Mouse (Mus musculus): ENCODE data around the gene Scarf2. TPM values are rescaled to one million over a fixed set of nuclear protein-coding genes. Genes with fewer than 3 reads are reported as not detected.

Gene Scarf2
- polyA plus RNA-seq, 1 experiment: 0.03 TPM

DNA sequence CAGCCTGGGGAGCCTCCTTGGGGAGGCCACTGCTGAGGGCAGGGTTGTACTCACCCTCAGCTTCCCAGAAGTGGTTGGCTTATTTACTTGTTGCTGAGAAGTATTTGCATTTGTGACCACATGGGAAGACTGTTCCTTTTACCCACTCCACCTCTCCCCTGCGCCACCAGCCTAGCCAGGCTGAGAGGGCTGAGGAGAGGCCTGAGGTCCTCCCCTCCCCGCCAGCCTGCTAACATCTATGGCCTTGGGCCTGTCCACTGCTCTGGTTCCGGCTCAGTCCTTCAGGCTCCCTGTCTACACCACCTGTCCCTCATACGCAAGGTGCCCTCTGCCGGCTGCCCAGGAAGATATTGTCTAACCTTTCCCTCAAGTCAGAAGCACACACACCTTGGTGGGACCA, 1.4 kb upstream of the Scarf2 start:
- Histone ChIP-seq H3K4me3 (replicated peaks) (no peak overlapping the region), H3K9me3 (ENCODE audit: control insufficient read depth, low read length) (peaks cover 7% of the 10 kb centered on the region), H3K4me1 (ENCODE audit: control insufficient read depth) (no peaks in the 10 kb centered on the region), H3K36me3 (ENCODE audit: control insufficient read depth) (peaks cover 6% of the 10 kb centered on the region), H3K27me3 (ENCODE audit: control insufficient read depth) (peaks cover 64% of the 10 kb centered on the region)
- TF ChIP-seq TAL1 (IDR thresholded peaks at IDR 0.05; ENCODE audit: low read length) (no peak), GATA1 (IDR thresholded peaks at IDR 0.05; ENCODE audit: low read length) (no peak)

DNA sequence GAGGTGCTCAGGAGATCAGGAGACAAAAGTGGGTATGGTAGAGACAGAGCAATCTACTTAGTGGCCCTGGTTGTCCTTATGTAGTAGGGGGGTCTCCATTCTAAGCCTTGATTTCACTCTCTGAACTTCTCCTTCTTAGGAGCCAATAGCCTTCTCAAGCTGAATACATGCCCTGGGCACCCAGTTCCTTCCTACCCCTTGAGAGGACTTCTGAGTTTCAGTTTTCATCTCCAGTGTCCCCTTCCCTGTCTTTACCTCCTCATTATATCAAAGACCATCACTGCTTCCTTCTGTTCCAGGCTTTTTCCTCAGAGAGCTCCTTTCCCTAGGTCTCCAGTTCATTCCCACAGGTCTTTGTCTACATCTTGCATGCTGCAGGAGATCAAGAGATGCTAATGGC, 563 bp upstream of the Scarf2 start:
- Histone ChIP-seq H3K9me3 (ENCODE audit: control insufficient read depth, low read length) (peaks cover 7% of the 10 kb centered on the region), H3K27me3 (ENCODE audit: control insufficient read depth) (peaks cover 72% of the 10 kb centered on the region), H3K4me1 (ENCODE audit: control insufficient read depth) (no peaks in the 10 kb centered on the region), H3K36me3 (ENCODE audit: control insufficient read depth) (peaks cover 6% of the 10 kb centered on the region), H3K4me3 (replicated peaks) (no peak overlapping the region)
- TF ChIP-seq GATA1 (IDR thresholded peaks at IDR 0.05; ENCODE audit: low read length) (no peak), TAL1 (IDR thresholded peaks at IDR 0.05; ENCODE audit: low read length) (no peak)

DNA sequence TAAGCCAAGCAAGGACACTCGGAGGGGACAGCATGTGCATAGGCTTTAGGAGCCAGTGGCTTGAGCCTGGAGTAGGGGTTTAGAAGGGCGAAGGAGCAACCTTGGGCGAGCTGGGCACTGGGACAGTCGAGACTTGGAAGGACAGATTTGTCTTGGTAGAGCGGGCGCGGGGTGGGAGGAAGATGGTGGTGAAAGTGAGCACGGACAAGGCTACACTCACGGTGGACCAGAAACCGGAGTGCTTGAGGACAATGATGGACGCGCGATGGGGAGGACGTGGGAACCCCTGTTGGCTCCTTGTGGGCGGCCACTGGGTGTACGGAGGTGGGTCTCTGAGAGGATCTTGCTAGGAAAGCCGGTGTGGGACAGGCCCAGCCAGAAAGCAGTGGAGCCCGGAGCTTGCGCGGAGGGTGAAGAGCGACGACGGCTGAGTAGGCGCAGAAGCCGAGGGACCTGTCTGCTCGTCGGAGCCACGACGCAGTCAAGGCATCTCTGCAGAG, 780 bp downstream of the Scarf2 start:
- peaks cover 2% of the 10 kb centered on the region for H3K4me1 ChIP-seq (ENCODE audit: control insufficient read depth)
- TF ChIP-seq TAL1 (IDR thresholded peaks at IDR 0.05; ENCODE audit: low read length) (no peak), GATA1 (IDR thresholded peaks at IDR 0.05; ENCODE audit: low read length) (no peak)
- no peak overlapping the region for H3K4me3 ChIP-seq (replicated peaks)
- peaks cover 15% of the 10 kb centered on the region for H3K9me3 ChIP-seq (ENCODE audit: control insufficient read depth, low read length)
- peaks cover 86% of the 10 kb centered on the region for H3K27me3 ChIP-seq (ENCODE audit: control insufficient read depth)
- H3K36me3 ChIP-seq (ENCODE audit: control insufficient read depth): no peaks in the 10 kb centered on the region; the same call in 1 of the 2 replicates

DNA sequence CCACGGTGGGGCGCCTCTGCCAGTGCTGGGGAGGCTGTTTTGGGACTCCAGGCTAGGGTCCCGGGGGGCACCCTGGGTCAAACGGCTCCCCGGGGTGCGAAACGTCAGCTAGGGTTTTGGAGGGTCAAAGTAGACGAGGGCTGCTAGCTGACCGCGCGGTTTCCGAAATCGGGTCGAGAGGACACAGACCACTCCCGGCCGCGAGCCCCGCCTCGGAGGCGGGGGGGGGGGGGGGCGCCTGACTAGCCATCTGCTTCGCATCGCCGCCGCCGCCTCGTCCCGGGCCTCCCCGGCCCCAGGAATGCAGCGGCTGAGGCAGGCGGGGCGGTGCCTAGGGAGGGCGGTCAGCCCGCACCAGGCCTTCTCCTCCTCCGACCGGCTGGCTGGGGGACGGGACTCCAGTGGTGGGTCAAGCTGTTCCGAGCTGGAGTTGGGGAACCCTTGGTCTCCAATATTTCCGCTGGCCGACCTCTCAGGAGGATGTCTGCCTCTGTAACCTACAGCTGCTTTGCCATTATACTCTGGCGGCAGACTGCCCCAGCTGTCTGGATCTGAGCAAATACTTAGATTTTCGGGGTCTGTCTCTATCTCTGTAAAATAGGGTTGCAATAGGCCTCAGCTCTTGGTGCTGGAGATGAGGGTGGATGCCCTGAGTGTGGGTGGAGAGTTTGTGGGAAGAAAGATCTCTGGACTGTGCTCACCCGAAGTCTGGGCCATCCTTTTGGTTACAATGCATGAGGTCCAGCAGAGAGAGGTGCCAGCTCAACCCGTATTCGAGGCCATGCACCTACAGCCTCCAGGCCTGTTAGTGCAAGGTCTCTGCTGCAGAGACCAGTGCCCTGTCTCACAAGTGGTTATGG, 1.5 kb downstream of the Scarf2 start:
- H3K9me3 ChIP-seq (ENCODE audit: control insufficient read depth, low read length): peaks cover 22% of the 10 kb centered on the region
- H3K4me3 ChIP-seq (replicated peaks): no peak overlapping the region
- H3K27me3 ChIP-seq (ENCODE audit: control insufficient read depth): peaks cover 93% of the 10 kb centered on the region
- no peaks in the 10 kb centered on the region; the same call in 1 of the 2 replicates for H3K36me3 ChIP-seq (ENCODE audit: control insufficient read depth)
- TF ChIP-seq GATA1 (IDR thresholded peaks at IDR 0.05; ENCODE audit: low read length): no peak
- peaks cover 7% of the 10 kb centered on the region for H3K4me1 ChIP-seq (ENCODE audit: control insufficient read depth)

DNA sequence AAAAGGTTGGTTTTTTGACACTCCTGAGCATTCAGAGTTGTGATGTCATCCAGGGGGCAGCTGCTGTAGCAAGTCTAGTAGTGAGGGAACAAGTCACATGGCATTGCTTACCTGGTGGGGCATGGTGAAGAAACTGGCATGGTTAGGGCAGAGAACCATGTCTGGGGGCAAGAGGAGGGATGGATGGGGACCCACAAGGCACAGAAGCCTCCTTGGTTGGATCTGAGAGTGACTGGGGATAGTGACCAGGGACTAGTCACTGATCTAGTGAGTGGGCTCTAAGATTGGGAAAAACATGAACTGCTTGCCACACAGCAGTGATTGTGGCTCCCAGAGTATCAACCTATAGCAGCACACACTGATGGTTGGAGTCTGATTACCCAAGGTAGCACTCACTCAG, 2.5 kb downstream of the Scarf2 start:
- Histone ChIP-seq H3K36me3 (ENCODE audit: control insufficient read depth) (no peaks in the 10 kb centered on the region), H3K4me3 (replicated peaks) (no peak overlapping the region), H3K9me3 (ENCODE audit: control insufficient read depth, low read length) (peaks cover 28% of the 10 kb centered on the region), H3K4me1 (ENCODE audit: control insufficient read depth) (peaks cover 15% of the 10 kb centered on the region), H3K27me3 (ENCODE audit: control insufficient read depth) (peaks cover 97% of the 10 kb centered on the region)
- no peak for TF ChIP-seq TAL1 (IDR thresholded peaks at IDR 0.05; ENCODE audit: low read length)

DNA sequence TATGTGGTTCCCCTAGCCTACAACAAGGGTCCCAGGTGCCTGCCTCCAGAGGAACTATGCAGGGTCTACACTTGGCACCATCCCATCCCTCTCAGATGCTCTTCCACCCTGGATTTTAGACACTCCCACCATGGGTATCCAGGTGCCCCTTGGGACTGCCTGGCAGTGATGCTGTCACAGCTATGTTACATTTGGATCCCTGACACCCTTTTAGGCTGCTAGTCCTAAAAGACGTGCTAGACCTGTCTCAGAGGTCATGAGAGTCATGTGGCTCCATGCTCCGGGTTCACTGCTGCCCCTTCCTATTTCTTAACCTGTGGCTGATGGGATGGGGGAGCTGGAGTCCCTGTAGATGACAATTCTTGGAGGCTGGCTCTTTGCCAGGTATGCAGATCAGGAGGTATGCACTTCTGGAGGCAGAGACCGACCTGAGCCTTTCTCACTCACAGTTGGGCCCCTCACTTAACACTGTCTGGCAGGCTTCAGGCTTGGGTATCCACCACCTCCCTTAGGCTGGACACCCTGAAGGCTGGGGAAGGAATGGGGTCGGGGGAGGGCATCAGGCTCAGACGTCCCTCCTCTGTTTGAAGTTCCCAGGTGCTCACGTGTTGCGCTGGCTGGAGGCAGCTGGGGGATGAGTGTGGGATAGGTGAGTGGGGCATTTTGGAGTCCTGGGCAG, 4.8 kb downstream of the Scarf2 start:
- H3K4me1 ChIP-seq (ENCODE audit: control insufficient read depth): peaks cover 25% of the 10 kb centered on the region
- peaks cover 100% of the 10 kb centered on the region for H3K27me3 ChIP-seq (ENCODE audit: control insufficient read depth)
- no peak for TF ChIP-seq TAL1 (IDR thresholded peaks at IDR 0.05; ENCODE audit: low read length)

DNA sequence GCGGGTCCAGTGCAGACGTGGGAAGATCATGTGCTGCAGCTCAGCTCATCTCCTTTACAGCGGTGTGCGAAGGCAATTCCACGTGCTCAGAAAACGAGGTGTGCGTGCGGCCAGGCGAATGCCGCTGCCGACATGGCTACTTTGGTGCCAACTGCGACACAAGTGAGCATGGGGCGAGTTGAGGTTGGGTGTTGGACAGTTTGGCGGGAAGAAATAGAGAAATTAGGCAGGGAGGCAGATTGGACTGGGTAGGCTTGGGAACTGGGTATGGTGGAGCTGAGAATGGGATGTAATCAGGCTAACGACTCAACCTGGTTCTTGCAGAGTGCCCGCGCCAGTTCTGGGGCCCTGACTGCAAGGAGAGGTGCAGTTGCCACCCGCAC, 5.4 kb downstream of the Scarf2 start:
- Histone ChIP-seq H3K9me3 (ENCODE audit: control insufficient read depth, low read length) (peaks cover 35% of the 10 kb centered on the region), H3K4me1 (ENCODE audit: control insufficient read depth) (peaks cover 29% of the 10 kb centered on the region), H3K36me3 (ENCODE audit: control insufficient read depth) (no peaks in the 10 kb centered on the region), H3K4me3 (replicated peaks) (no peak overlapping the region), H3K27me3 (ENCODE audit: control insufficient read depth) (peaks cover 100% of the 10 kb centered on the region)
- TF ChIP-seq GATA1 (IDR thresholded peaks at IDR 0.05; ENCODE audit: low read length) (no peak), TAL1 (IDR thresholded peaks at IDR 0.05; ENCODE audit: low read length) (no peak)

More for the DNA sequence above, 4.8 kb downstream of the Scarf2 start:
- Histone ChIP-seq H3K9me3 (ENCODE audit: control insufficient read depth, low read length) (peaks cover 35% of the 10 kb centered on the region), H3K36me3 (ENCODE audit: control insufficient read depth) (no peaks in the 10 kb centered on the region), H3K4me3 (replicated peaks) (no peak overlapping the region)

DNA sequence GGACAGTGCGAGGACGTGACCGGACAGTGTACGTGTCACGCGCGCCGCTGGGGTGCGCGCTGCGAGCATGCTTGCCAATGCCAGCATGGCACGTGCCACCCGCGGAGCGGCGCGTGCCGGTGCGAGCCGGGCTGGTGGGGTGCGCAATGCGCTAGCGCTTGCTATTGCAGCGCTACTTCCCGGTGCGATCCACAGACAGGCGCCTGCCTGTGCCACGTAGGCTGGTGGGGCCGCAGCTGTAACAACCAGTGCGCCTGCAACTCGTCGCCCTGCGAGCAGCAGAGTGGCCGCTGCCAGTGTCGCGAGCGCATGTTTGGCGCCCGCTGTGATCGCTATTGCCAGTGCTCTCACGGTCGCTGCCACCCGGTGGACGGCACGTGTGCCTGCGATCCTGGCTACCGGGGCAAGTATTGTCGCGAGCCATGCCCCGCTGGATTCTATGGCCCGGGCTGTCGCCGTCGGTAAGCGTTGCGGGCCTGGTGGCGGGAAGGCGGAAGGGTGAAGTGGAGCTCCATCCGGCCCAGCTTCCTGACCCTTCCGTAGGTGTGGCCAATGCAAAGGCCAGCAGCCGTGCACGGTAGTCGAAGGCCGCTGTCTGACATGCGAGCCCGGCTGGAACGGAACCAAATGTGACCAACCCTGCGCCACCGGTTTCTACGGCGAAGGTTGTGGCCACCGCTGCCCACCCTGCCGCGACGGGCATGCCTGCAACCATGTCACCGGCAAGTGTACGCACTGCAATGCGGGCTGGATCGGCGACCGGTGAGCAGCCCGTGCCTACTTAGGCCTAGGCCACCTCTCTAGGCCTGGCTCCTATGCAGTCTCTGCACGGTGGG, 6.0 kb downstream of the Scarf2 start:
- TF ChIP-seq GATA1 (IDR thresholded peaks at IDR 0.05; ENCODE audit: low read length) (no peak), TAL1 (IDR thresholded peaks at IDR 0.05; ENCODE audit: low read length) (no peak)
- Histone ChIP-seq H3K4me3 (replicated peaks) (peak overlapping the region; percentile 3), H3K27me3 (ENCODE audit: control insufficient read depth) (peaks cover 100% of the 10 kb centered on the region), H3K4me1 (ENCODE audit: control insufficient read depth) (peaks cover 33% of the 10 kb centered on the region), H3K36me3 (ENCODE audit: control insufficient read depth) (no peaks in the 10 kb centered on the region), H3K9me3 (ENCODE audit: control insufficient read depth, low read length) (peaks cover 30% of the 10 kb centered on the region; the same call in 1 of the 2 replicates)

Data from erythroblast, embryonic 14.5 days (primary cell).